ENCODE assay signal across 24 mouse cellular contexts in the genomic region with DNA sequence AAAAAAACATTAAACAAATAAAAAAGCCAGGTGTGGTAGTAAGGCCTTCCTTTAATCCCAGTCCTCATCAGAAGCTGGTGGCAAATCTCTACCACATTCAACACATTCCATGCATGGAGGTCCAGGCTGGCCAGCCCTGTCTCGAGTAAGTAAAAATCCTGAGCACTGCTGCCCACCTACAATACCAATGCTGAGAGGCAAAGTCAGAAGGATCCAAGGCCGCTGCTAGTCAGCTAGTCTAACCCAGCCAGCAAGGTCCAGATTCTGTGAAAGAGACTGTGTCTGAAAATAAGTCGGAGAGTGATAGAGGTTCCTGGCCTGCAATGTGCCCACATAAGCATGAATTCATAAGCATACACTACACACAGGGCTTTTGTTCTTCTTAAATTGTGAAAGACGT. TPM values are rescaled to one million over a fixed set of nuclear protein-coding genes. Genes with fewer than 3 reads are reported as not detected.
DNase-seq lines count a peak whose midpoint lies in the region; ATAC-seq and TF ChIP-seq lines count a peak whose summit lies in the region.
"Had no signal": no experiment of that assay in that cellular context is flagged by ENCODE, and none has a peak within 500 bp of the region (broad histone marks: within the 10 kb centered on the region; RNA-seq: fewer than 3 reads in every experiment).

No protein-coding gene starts in this region.

- no peaks in the 10 kb centered on the region for H3K79me2 ChIP-seq in myocyte (ENCODE audit: control insufficient read depth, insufficient read depth)

- H3K27me3 ChIP-seq in midbrain, embryonic 16.5 days (ENCODE audit: control insufficient read depth, insufficient read depth, low read depth, low read length), result no peaks in the 10 kb centered on the region
- H3K27me3 ChIP-seq in midbrain, embryonic 10.5 days (ENCODE audit: low read depth, poor library complexity, severe bottlenecking), result no peaks in the 10 kb centered on the region
- no peaks in the 10 kb centered on the region for H3K27me3 ChIP-seq in myocyte (ENCODE audit: control insufficient read depth, insufficient read depth, insufficient read length)
- H3K27me3 ChIP-seq: embryonic facial prominence, embryonic 12.5 days; embryonic facial prominence, embryonic 15.5 days; forebrain, embryonic 12.5 days; heart, embryonic 12.5 days; heart, embryonic 15.5 days; hindbrain, embryonic 13.5 days had no signal

- no peak for TF ChIP-seq POLR2A in myocyte (IDR thresholded peaks at IDR 0.05; ENCODE audit: insufficient read length, low read depth)

- DNase-seq in frontal cortex, postnatal 14 days (ENCODE audit: low spot score in 2 of 2), result no peak
- DNase-seq in midbrain, embryonic 10.5 days (ENCODE audit: low spot score), result no peak
- DNase-seq in retina, embryonic 14.5 days (ENCODE audit: low spot score), result no peak
- DNase-seq: adrenal gland, postnatal 10 days; cerebellum, adult 11 months; cerebellum, adult 2 months; cerebellum, adult 9-11 months; cerebellum, postnatal 25 days; gastrocnemius, postnatal 25 days; heart, adult 18-20 months; heart, postnatal 10 days; heart, postnatal 36 days had no signal

- H3K4me3 ChIP-seq in midbrain, embryonic 16.5 days (ENCODE audit: low read depth, low read length), result no peak overlapping the region
- no peak overlapping the region for H3K4me3 ChIP-seq in midbrain, embryonic 10.5 days
- no peak overlapping the region for H3K4me3 ChIP-seq in myocyte
- H3K4me3 ChIP-seq: embryonic facial prominence, embryonic 12.5 days; embryonic facial prominence, embryonic 15.5 days; forebrain, embryonic 12.5 days; heart, embryonic 12.5 days; heart, embryonic 15.5 days; hindbrain, embryonic 10.5 days; hindbrain, embryonic 13.5 days had no signal

- H3K9ac ChIP-seq in midbrain, embryonic 16.5 days (ENCODE audit: low read depth, low read length), result no peak overlapping the region
- H3K9ac ChIP-seq: embryonic facial prominence, embryonic 12.5 days; embryonic facial prominence, embryonic 15.5 days; forebrain, embryonic 12.5 days; heart, embryonic 12.5 days; heart, embryonic 15.5 days; hindbrain, embryonic 13.5 days had no signal

- WGBS in midbrain, embryonic 16.5 days, result 87% methylated on average over 4 of the region's 4 CpGs
- WGBS in midbrain, embryonic 10.5 days, result 88% methylated on average over 4 of the region's 4 CpGs

- no peaks in the 10 kb centered on the region for H3K4me1 ChIP-seq in midbrain, embryonic 16.5 days (ENCODE audit: control insufficient read depth, insufficient read depth, low read length)
- H3K4me1 ChIP-seq in midbrain, embryonic 10.5 days, result no peaks in the 10 kb centered on the region
- H3K4me1 ChIP-seq: embryonic facial prominence, embryonic 12.5 days; embryonic facial prominence, embryonic 15.5 days; forebrain, embryonic 12.5 days; heart, embryonic 12.5 days; heart, embryonic 15.5 days; hindbrain, embryonic 10.5 days; hindbrain, embryonic 13.5 days had no signal

- H3K4me2 ChIP-seq in midbrain, embryonic 16.5 days (ENCODE audit: low read length), result no peak overlapping the region
- H3K4me2 ChIP-seq in myocyte (ENCODE audit: low read depth), result no peak overlapping the region
- H3K4me2 ChIP-seq: embryonic facial prominence, embryonic 12.5 days; embryonic facial prominence, embryonic 15.5 days; forebrain, embryonic 12.5 days; heart, embryonic 12.5 days; heart, embryonic 15.5 days; hindbrain, embryonic 13.5 days had no signal

- H3K36me3 ChIP-seq in midbrain, embryonic 16.5 days (ENCODE audit: control insufficient read depth, insufficient read depth, low read length), result peaks cover 24% of the 10 kb centered on the region
- peaks cover 51% of the 10 kb centered on the region for H3K36me3 ChIP-seq in midbrain, embryonic 10.5 days
- peaks cover 26% of the 10 kb centered on the region for H3K36me3 ChIP-seq in myocyte (ENCODE audit: control insufficient read depth, insufficient read depth)

- H3ac ChIP-seq in myocyte (ENCODE audit: control insufficient read depth, insufficient read length), result no peak overlapping the region

- peak; percentile 29 for ATAC-seq in frontal cortex, adult (ENCODE audit: low TSS enrichment)
- ATAC-seq in midbrain, embryonic 16.5 days, result peak; percentile 59; the same call in 1 of the 2 replicates
- ATAC-seq: activated CD4-positive, CD25-positive, alpha-beta regulatory T cell, adult 4 months; CD4-positive, CD25-positive, alpha-beta regulatory T cell, adult 4 months had no signal

- no peak overlapping the region for H3K27ac ChIP-seq in midbrain, embryonic 16.5 days (ENCODE audit: low read length)
- no peak overlapping the region for H3K27ac ChIP-seq in midbrain, embryonic 10.5 days (replicated peaks)
- H3K27ac ChIP-seq: embryonic facial prominence, embryonic 12.5 days; embryonic facial prominence, embryonic 15.5 days; forebrain, embryonic 12.5 days; heart, embryonic 15.5 days; hindbrain, embryonic 10.5 days; hindbrain, embryonic 13.5 days had no signal

- H3K9me3 ChIP-seq in midbrain, embryonic 16.5 days (replicated peaks; ENCODE audit: control insufficient read depth, low read length, poor library complexity, severe bottlenecking), result peaks cover 2% of the 10 kb centered on the region; the same call in 1 of the 2 replicates
- no peaks in the 10 kb centered on the region for H3K9me3 ChIP-seq in midbrain, embryonic 10.5 days (replicated peaks)
- H3K9me3 ChIP-seq: embryonic facial prominence, embryonic 12.5 days; embryonic facial prominence, embryonic 15.5 days; forebrain, embryonic 12.5 days; heart, embryonic 15.5 days; hindbrain, embryonic 10.5 days; hindbrain, embryonic 13.5 days had no signal

TF ChIP-seq in myocyte, 11 proteins besides CTCF, POLR2A, EP300 and RAD21:
- TF ChIP-seq MYOG (IDR thresholded peaks at IDR 0.05; ENCODE audit: control insufficient read depth in 1 of 3, insufficient read depth in 1 of 3, insufficient read length in 2 of 3, low read depth in 2 of 3) (no peak), MYOD1 (IDR thresholded peaks at IDR 0.05; ENCODE audit: control insufficient read depth in 1 of 3, insufficient read length in 2 of 3, low read depth in 2 of 3) (no peak), TCF3 (IDR thresholded peaks at IDR 0.05; ENCODE audit: insufficient read length, low read depth) (no peak), TCF12 (IDR thresholded peaks at IDR 0.05; ENCODE audit: insufficient read depth, poor library complexity, severe bottlenecking) (no peak), E2F4 (IDR thresholded peaks at IDR 0.05; ENCODE audit: insufficient read depth) (no peak), MAX (IDR thresholded peaks at IDR 0.05; ENCODE audit: low read depth) (no peak), SRF (IDR thresholded peaks at IDR 0.05; ENCODE audit: control insufficient read depth, insufficient read length, low read depth) (no peak), POLR2AphosphoS2 (IDR thresholded peaks at IDR 0.05; ENCODE audit: insufficient read length, low read depth) (peak; percentile 8)

RNA-seq across cellular contexts. Expression of a gene that starts 14.9 kb away (rescaled TPM):
- 53.4 and 55.8 TPM in 2 replicates for polyA plus RNA-seq in midbrain, embryonic 16.5 days (2015; fragmentation: Nextera tagmentation; extraction: Ambion mirVana)
- polyA plus RNA-seq in midbrain, embryonic 10.5 days (2016; fragmentation: Nextera tagmentation; extraction: Ambion mirVana), result 40.0 and 47.5 TPM in 2 replicates
- 9.2 TPM for polyA plus RNA-seq in myocyte (2012; fragmentation: generic; extraction: Trizol)
